Mouse (Mus musculus) inflammation-experienced regulatory T-cells (primary cell): ENCODE data around the gene Gm14862. TPM values are rescaled to one million over a fixed set of nuclear protein-coding genes. Genes with fewer than 3 reads are reported as not detected.

Experiments
- polyA plus RNA-seq, 2 experiments: library from polyadenylated mRNA; unstranded; fragments of 100-300 nt; shearing (Covaris generic); gene quantifications; one replicate each; pipeline ENCODE4 v1.2.1; 2017

The Gm14862 gene
- not detected for polyA plus RNA-seq

DNA sequence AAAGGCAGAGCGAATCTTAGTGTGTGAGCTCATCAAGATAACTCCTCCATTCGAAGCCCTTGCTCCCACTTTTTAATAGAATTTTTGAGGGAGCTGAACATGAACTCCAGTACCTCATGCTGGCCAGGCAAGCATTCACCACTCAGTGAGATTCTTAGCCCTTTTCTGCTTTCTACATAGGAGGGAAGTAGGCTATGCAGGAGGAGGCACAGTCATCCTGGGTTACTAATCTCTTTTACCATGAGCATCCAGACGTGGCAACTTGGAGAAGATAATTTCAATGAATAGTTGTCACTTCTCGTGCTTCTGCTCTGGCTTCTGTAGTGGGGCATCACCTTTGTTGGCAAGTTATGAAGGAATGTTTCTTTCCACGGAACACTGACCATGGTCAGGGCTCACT is at the start of gene Gm14862:
TSS of gene Gm14862 (minus strand) at position 134 of the 400 bp plus-strand sequence.

GRCm38 (mm10) chrX:9283464-9283863 is 26.8 kb upstream of the Gm14862 start, which contains the start of gene H2al1m:
H2al1m (plus strand) TSS chrX:9283764.

GRCm38 (mm10) chrX:9272460-9273361 is 16.0 kb upstream of the Gm14862 start, which contains the start of gene Xk:
Xk (plus strand) TSS chrX:9272756.

Other genes with a start within 250 kb of the Gm14862 start
- not detected for gene Fthl17e, start 223.4 kb downstream of the Gm14862 start, polyA plus RNA-seq
- not detected for gene Fthl17f, start 193.9 kb downstream of the Gm14862 start, polyA plus RNA-seq
- not detected for gene 4930402K13Rik, start 152.3 kb downstream of the Gm14862 start, polyA plus RNA-seq
- 1 to 10 TPM in 1 of 2 experiments, under 1 TPM in 1; 0.66 to 1.0 TPM for gene Lancl3, start 57.0 kb downstream of the Gm14862 start, polyA plus RNA-seq
- gene Xk, start 15.9 kb upstream of the Gm14862 start, polyA plus RNA-seq = 1 to 10 TPM; 2.5 to 9.3 TPM
- gene H2al1m, start 26.9 kb upstream of the Gm14862 start, polyA plus RNA-seq = under 1 TPM in 1 of 2 experiments, not detected in 1; 0.57 TPM
- gene H2al1k, start 93.7 kb upstream of the Gm14862 start, polyA plus RNA-seq = under 1 TPM in 1 of 2 experiments, not detected in 1; 0.54 TPM
- gene Cybb, start 230.9 kb upstream of the Gm14862 start, polyA plus RNA-seq = 10 to 100 TPM; 13.3 to 38.5 TPM